Mouse (Mus musculus) midbrain, embryonic 11.5 days (tissue): ENCODE results near the gene Epas1. TPM values are rescaled to one million over a fixed set of nuclear protein-coding genes. Genes with fewer than 3 reads are reported as not detected.

Source experiments
- ATAC-seq: fragments of 200-750 bp; cut with Nextera tagmentation; 2 replicates; pipeline ENCODE4 v1.8.0; 2017; ENCODE audit warnings: moderate TSS enrichment, moderate library complexity; ENCODE audit not compliant: low FRiP score
- DNase-seq: peaks from one replicate; pipeline ENCODE4 v3.0.0; 2015; ENCODE audit warnings: low spot score; ENCODE audit errors: missing footprints
- H3K27ac ChIP-seq: fragments of 300-500 bp; sonication (generic); 2 replicates; pipeline ENCODE4 v1.5.1; 2014; ENCODE audit warnings: low read depth, low read length
- H3K27me3 ChIP-seq: fragments of 300-500 bp; sonication (generic); 2 replicates; pipeline ENCODE4 v1.6.1; 2014; ENCODE audit warnings: mild to moderate bottlenecking, low read length, moderate library complexity, mixed read lengths; ENCODE audit not compliant: control insufficient read depth, insufficient read depth
- H3K36me3 ChIP-seq: fragments of 300-500 bp; sonication (generic); 2 replicates; pipeline ENCODE4 v1.6.1; 2014; ENCODE audit warnings: mild to moderate bottlenecking, low read length, moderate library complexity, mixed read lengths; ENCODE audit not compliant: control insufficient read depth, insufficient read depth
- H3K4me1 ChIP-seq: fragments of 300-500 bp; sonication (generic); 2 replicates; pipeline ENCODE4 v1.6.1; 2014; ENCODE audit warnings: low read length; ENCODE audit not compliant: control insufficient read depth, insufficient read depth
- H3K4me2 ChIP-seq: fragments of 300-500 bp; sonication (generic); 2 replicates; pipeline ENCODE4 v1.6.1; 2014; ENCODE audit warnings: mild to moderate bottlenecking, moderate library complexity
- H3K4me3 ChIP-seq: fragments of 300-500 bp; sonication (generic); 2 replicates; pipeline ENCODE4 v1.5.1; 2014; ENCODE audit warnings: low read depth, low read length
- H3K9ac ChIP-seq: fragments of 300-500 bp; sonication (generic); 2 replicates; pipeline ENCODE4 v1.6.1; 2014; ENCODE audit warnings: low read length
- H3K9me3 ChIP-seq: fragments of 300-500 bp; sonication (generic); 2 replicates; pipeline ENCODE4 v1.6.1; 2016; ENCODE audit warnings: low read length; ENCODE audit not compliant: control insufficient read depth
- WGBS: fragments of 180-500 bp; shearing (Covaris S2); extraction: QIAGEN DNeasy Blood & Tissue Kit; methylation state at CpG from one replicate; pipeline ENCODE4 v1.1.7; 2014; 5-methylcytosine and 5-hydroxymethylcytosine counted together
- polyA plus RNA-seq: library from polyadenylated mRNA; unstranded; fragments of >200 nt; fragmentation: Nextera tagmentation; extraction: Ambion mirVana; gene quantifications from 2 replicates; pipeline ENCODE4 v1.2.1, GENCODE M21; 2014

Gene Epas1
- polyA plus RNA-seq, 1 experiment from 2014 or later, result 7.3 TPM

DNA sequence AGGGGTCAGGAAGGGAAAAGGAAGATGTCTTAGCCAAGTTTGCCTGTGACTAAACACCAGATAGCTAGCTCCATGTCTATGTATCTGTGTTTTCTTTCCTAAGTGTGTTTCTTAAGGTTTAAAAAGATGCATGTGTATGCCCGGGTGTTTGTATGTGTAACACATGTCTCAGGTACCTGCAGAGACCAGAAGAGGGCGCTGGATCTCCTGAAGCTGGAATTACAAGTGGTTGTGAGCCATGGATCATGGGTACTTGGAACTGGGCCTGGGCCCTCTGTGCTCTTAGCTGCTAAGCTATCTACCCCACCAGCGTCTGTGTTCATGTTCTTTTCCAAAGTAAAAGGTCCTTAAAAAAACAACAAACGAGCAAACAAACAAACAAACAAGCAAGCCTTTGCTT lies 12.9 kb downstream of the Epas1 start:
- 91% methylated on average over 4 of the region's 4 CpGs for WGBS

DNA sequence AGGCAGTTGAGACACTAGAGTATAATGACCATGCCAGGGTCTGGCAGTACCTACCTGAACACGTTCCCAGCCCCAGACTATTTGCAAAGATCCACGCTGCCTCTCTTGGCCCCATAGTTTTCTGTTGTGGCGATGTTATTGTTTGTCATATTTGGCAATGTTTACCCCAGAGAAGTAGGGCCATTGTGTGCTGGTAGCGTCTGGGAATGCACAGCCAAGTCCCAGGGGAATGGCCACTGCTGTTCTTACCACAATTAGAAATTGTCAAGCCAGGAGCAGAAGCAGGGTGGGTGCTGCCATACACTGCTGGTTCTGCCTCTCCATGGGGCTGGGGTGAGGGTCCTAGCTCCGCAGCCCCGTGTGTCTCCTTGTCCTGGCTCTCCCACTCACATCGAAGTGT lies 15.1 kb downstream of the Epas1 start:
- Histone ChIP-seq H3K27me3 (no peaks in the 10 kb centered on the region), H3K36me3 (no peaks in the 10 kb centered on the region), H3K27ac (no peak overlapping the region), H3K9ac (no peak overlapping the region), H3K4me1 (no peaks in the 10 kb centered on the region), H3K9me3 (no peaks in the 10 kb centered on the region), H3K4me2 (no peak overlapping the region), H3K4me3 (no peak overlapping the region)
- no peak for DNase-seq
- WGBS, result 83% methylated on average over 7 of the region's 7 CpGs
- ATAC-seq, result no peak

More for the DNA sequence above, 12.9 kb downstream of the Epas1 start:
- H3K36me3 ChIP-seq, result no peaks in the 10 kb centered on the region
- no peak for ATAC-seq
- no peak overlapping the region for H3K4me3 ChIP-seq
- no peak overlapping the region for H3K27ac ChIP-seq
- DNase-seq, result no peak
- no peaks in the 10 kb centered on the region for H3K4me1 ChIP-seq
- H3K9me3 ChIP-seq, result no peaks in the 10 kb centered on the region
- H3K4me2 ChIP-seq, result no peak overlapping the region
- no peak overlapping the region for H3K9ac ChIP-seq
- H3K27me3 ChIP-seq, result no peaks in the 10 kb centered on the region

GRCm38 (mm10) chr17:86769330-86770211 lies 16.1 kb downstream of the Epas1 start:
- Histone ChIP-seq H3K27ac (no peak overlapping the region), H3K4me3 (no peak overlapping the region), H3K4me2 (no peak overlapping the region), H3K4me1 (no peaks in the 10 kb centered on the region), H3K27me3 (no peaks in the 10 kb centered on the region), H3K36me3 (no peaks in the 10 kb centered on the region), H3K9me3 (no peaks in the 10 kb centered on the region), H3K9ac (no peak overlapping the region)
- WGBS, result 79% methylated on average over 16 of the region's 16 CpGs
- DNase-seq (peak; percentile 66), ATAC-seq (no peak)

- 75% methylated on average over 5 of the region's 5 CpGs for WGBS
- DNase-seq, result no peak
These were observed 17.3 kb downstream of the Epas1 start for GRCm38 (mm10) chr17:86770848-86771247.

GRCm38 (mm10) chr17:86772035-86772434 lies 18.5 kb downstream of the Epas1 start:
- no peaks in the 10 kb centered on the region for H3K9me3 ChIP-seq
- no peaks in the 10 kb centered on the region for H3K27me3 ChIP-seq
- H3K4me3 ChIP-seq, result no peak overlapping the region
- no peaks in the 10 kb centered on the region for H3K4me1 ChIP-seq
- no peak overlapping the region for H3K9ac ChIP-seq
- WGBS, result 88% methylated on average over 11 of the region's 11 CpGs
- DNase-seq (peak; percentile 72), ATAC-seq (no peak)
- H3K36me3 ChIP-seq, result no peaks in the 10 kb centered on the region
- H3K27ac ChIP-seq, result no peak overlapping the region
- H3K4me2 ChIP-seq, result no peak overlapping the region

More at GRCm38 (mm10) chr17:86770848-86771247, 17.3 kb downstream of the Epas1 start:
- H3K36me3 ChIP-seq, result no peaks in the 10 kb centered on the region
- H3K4me3 ChIP-seq, result no peak overlapping the region
- H3K4me2 ChIP-seq, result no peak overlapping the region
- no peak overlapping the region for H3K27ac ChIP-seq
- no peaks in the 10 kb centered on the region for H3K9me3 ChIP-seq
- no peak overlapping the region for H3K9ac ChIP-seq
- H3K4me1 ChIP-seq, result no peaks in the 10 kb centered on the region
- no peak for ATAC-seq
- H3K27me3 ChIP-seq, result no peaks in the 10 kb centered on the region

DNA sequence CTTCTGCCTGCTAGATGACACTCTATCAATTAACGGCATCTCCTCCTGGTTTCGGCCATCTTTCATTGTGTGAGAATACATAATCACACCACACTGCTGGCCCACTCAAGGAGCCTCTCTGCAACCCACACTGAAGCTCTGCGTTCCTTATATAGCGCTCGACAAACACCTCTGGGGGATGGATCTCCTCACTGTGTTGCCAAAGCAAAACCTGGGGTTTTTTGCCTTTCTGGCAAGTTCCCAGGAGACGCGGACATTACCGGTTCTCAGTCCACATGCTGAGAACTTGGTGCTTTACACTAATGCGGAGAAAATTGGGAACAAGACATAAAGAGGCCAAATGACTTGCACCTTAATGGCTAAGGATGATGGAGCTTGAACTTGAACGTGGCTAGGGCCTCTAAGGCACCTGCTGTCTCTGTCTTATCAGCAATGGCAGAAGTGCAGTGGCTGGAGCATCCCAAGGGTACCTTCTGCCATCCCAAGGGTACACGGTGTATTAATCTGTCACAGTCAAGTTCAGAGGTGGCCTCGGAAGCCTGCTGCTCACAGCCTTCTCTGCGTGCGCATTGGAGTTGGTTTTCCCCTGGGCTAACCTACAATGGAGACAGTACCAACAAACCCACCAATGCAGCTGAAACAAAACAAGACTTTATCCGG lies 19.6 kb downstream of the Epas1 start:
- Histone ChIP-seq H3K4me2 (no peak overlapping the region), H3K9me3 (no peaks in the 10 kb centered on the region), H3K27ac (no peak overlapping the region), H3K4me3 (no peak overlapping the region), H3K9ac (no peak overlapping the region), H3K4me1 (no peaks in the 10 kb centered on the region), H3K36me3 (no peaks in the 10 kb centered on the region), H3K27me3 (no peaks in the 10 kb centered on the region)
- ATAC-seq, result no peak
- no peak for DNase-seq
- 90% methylated on average over 15 of the region's 15 CpGs for WGBS

DNA sequence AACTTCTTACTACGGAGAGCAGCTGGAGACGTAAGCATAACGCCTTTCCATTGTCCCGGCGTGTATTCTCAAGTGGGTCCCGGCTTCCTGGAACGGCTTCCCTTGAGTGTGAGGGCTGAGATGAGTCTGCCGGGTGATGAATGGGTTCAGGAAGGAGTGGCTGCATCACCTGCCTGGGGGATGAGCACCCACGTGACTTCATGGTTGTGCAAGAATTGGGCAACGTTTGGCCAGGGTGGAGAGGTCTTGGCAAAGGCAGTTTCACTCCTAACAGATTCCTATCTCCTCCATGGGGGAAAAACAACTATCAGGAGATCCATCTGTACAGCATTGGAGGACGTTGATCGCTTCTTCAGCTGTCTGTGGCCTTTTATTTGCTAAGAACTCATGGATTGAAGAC lies 23.0 kb downstream of the Epas1 start:
- H3K4me3 ChIP-seq, result no peak overlapping the region
- H3K27ac ChIP-seq, result no peak overlapping the region
- no peaks in the 10 kb centered on the region for H3K9me3 ChIP-seq
- H3K27me3 ChIP-seq, result no peaks in the 10 kb centered on the region
- no peak overlapping the region for H3K9ac ChIP-seq
- no peaks in the 10 kb centered on the region for H3K36me3 ChIP-seq
- no peak overlapping the region for H3K4me2 ChIP-seq
- WGBS, result 89% methylated on average over 12 of the region's 12 CpGs
- no peaks in the 10 kb centered on the region for H3K4me1 ChIP-seq
- ATAC-seq (no peak), DNase-seq (no peak)

- Histone ChIP-seq H3K4me3 (no peak overlapping the region), H3K27me3 (no peaks in the 10 kb centered on the region), H3K4me2 (no peak overlapping the region), H3K9me3 (no peaks in the 10 kb centered on the region), H3K27ac (no peak overlapping the region), H3K4me1 (no peaks in the 10 kb centered on the region), H3K36me3 (no peaks in the 10 kb centered on the region), H3K9ac (no peak overlapping the region)
- ATAC-seq (no peak), DNase-seq (no peak)
- WGBS, result 91% methylated on average over 6 of the region's 6 CpGs
These were observed 24.6 kb downstream of the Epas1 start for GRCm38 (mm10) chr17:86778147-86778546.
